Mouse (Mus musculus) gastrocnemius, adult 2 months (tissue): Measurements from ENCODE around the gene Muc15. TPM values are rescaled to one million over a fixed set of nuclear protein-coding genes. Genes with fewer than 3 reads are reported as not detected.
A peak's percentile ranks its signal among the peaks of the same experiment; 100 is the strongest.

Source experiments
- DNase-seq: peaks from one replicate; pipeline ENCODE4 v3.0.0; 2022
- H3K27ac ChIP-seq: fragments of 200-600 bp; 2 replicates; pipeline ENCODE4 v1.8.1; 2022; ENCODE audit warnings: mild to moderate bottlenecking
- H3K4me3 ChIP-seq: fragments of 200-600 bp; 2 replicates; pipeline ENCODE4 v1.8.1; 2022; ENCODE audit warnings: mild to moderate bottlenecking, moderate library complexity
- CTCF ChIP-seq: fragments of 200-600 bp; IDR thresholded peaks from 2 replicates; pipeline ENCODE4 v1.8.1; 2022; ENCODE audit warnings: antibody characterized with exemption, mild to moderate bottlenecking, moderate library complexity
- intact Hi-C: fragments of 180-260 bp; cut with DNase I; formaldehyde crosslinking; loops from one replicate; pipeline ENCODE4 v1.15.1; 2025
- long read RNA-seq, 2 experiments: library from polyadenylated mRNA; stranded (forward); transcript quantifications; one replicate each; pipeline ENCODE4 v2.0.0; 2021
- total RNA-seq, 2 experiments: library from RNA; stranded (reverse); gene quantifications; 2 replicates each; pipeline ENCODE4 v1.2.3; 2021

Muc15 gene
- total RNA-seq, result under 1 TPM in 1 of 2 experiments, not detected in 1; 0.11 TPM
- long read RNA-seq, experiment 1, result 0 reads
- long read RNA-seq, experiment 2, result 0 reads

GRCm38 (mm10) chr2:110721290-110721753, at the start of gene Muc15:
Gene Muc15 (plus strand): TSS chr2:110721340.
- no peak within 1 kb of the TSS for H3K4me3 ChIP-seq
- DNase-seq, result no peak
- H3K27ac ChIP-seq, result no peak within 1 kb of the TSS
- TF ChIP-seq CTCF, result no peak
- intact Hi-C loops, result no loop called here

DNA sequence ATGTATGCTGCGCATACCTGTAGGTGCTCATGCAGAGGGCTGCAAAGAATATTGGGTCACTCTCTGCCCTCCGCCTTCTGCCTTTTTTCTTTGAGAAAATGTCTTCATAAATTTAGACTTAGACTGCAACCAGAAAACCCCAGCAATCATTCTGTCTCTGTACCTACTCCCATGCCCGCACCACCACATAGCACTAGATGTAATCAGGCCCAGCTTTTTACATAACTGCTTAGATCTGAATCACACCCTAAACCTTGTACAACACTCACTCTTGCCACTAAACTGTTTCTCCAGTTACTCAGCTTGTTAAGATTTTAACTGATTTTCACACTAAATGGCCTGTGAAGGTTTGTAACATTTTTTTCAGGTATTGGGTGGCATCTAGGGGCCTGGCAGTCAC, 11.7 kb upstream of the Muc15 start:
- intact Hi-C loops, result no loop called here
- TF ChIP-seq CTCF, result no peak
- no peak for DNase-seq
- no peak overlapping the region for H3K27ac ChIP-seq
- no peak overlapping the region for H3K4me3 ChIP-seq

DNA sequence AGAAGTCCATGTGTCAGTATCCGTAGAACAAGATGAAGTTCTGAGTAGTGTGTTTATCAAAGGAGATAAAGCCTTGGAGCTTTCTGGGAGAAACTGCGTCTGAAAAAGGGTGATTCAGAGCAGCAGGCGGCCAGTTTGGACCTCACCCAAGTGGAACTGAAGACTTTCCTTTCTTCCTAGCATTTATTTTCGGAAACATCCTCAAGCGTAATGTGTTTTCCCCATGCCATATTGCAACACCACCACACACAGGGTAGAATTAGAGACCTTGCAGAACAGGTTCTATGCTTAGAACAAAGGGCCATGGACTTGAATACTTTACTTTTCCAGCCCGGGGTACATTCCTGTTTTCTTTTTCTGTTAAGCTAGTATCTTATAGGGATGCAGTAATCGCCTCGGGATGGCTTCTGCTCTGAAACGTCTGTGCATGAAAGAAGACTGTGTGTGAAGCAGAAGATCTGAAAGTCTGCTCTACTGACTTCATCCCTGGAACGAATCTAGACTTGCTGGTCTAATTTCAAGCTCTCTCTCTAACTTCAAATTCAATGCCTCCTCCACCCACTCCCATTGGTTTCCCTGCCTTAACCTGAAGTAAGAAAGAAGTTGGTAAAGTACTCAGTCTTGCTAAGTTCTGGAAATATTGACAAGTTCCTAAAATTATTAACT, 11.0 kb upstream of the Muc15 start:
- TF ChIP-seq CTCF, result no peak
- peak; percentile 46 for DNase-seq
- no peak overlapping the region for H3K4me3 ChIP-seq
- no peak overlapping the region for H3K27ac ChIP-seq
- intact Hi-C loops, result no loop called here

DNA sequence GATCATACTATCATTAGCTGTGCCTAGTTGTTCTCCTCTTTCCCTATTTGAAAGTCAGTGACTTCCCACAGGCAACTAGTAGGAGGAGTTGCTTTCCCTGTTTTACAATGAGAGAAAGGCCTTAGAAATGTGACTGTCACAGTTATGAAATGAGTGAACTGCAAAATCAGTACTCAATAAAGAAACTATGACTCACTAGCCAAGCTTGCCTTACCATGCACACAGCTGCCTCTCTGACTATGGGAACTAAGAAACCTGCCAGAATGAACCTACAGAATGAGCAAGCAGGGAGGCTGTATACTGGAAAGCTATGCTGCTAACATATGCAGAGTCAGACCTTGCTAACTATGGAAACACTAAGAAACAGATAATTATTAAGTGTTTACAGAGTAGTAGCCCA, 2.1 kb upstream of the Muc15 start:
- no peak for TF ChIP-seq CTCF
- no peak for DNase-seq
- Histone ChIP-seq H3K27ac (no peak overlapping the region), H3K4me3 (no peak overlapping the region)
- intact Hi-C loops, result no loop called here

GRCm38 (mm10) chr2:110722208-110722607, 1.1 kb downstream of the Muc15 start:
- DNase-seq, result no peak
- H3K27ac ChIP-seq, result no peak overlapping the region
- H3K4me3 ChIP-seq, result no peak overlapping the region
- intact Hi-C loops, result no loop called here
- TF ChIP-seq CTCF, result no peak

GRCm38 (mm10) chr2:110726106-110726505, 5.0 kb downstream of the Muc15 start:
- TF ChIP-seq CTCF, result no peak
- intact Hi-C loops, result no loop called here
- DNase-seq, result no peak
- H3K27ac ChIP-seq, result no peak overlapping the region
- no peak overlapping the region for H3K4me3 ChIP-seq

GRCm38 (mm10) chr2:110737236-110737635, 16.1 kb downstream of the Muc15 start:
- no peak for TF ChIP-seq CTCF
- Histone ChIP-seq H3K27ac (no peak overlapping the region), H3K4me3 (no peak overlapping the region)
- DNase-seq, result no peak
- intact Hi-C loops, result no loop called here

DNA sequence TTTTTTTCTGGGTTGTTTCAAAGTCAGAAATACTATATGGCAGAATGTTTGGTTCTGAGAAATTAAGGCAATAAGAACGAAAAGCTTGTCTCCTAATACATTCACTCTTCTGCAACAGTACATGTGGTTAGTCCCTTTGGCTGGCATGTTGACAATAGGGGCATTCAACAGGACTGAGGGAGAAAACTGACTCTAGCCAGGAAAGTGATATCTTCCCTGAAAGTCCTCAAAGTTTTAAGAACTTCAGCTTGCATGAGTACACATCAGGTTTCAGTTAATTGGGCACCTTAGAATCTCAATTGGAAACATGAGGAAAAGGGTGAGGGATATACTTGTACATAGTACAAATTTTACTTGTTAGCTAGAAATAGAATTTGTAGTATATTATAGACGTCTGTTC, 16.8 kb downstream of the Muc15 start:
- Histone ChIP-seq H3K27ac (no peak overlapping the region), H3K4me3 (no peak overlapping the region)
- DNase-seq, result no peak
- TF ChIP-seq CTCF, result no peak
- intact Hi-C loops, result no loop called here

- intact Hi-C loops, result no loop called here
- no peak for DNase-seq
- H3K4me3 ChIP-seq, result no peak overlapping the region
- TF ChIP-seq CTCF, result no peak
- no peak overlapping the region for H3K27ac ChIP-seq
Observed at GRCm38 (mm10) chr2:110739781-110740180, 18.6 kb downstream of the Muc15 start.

DNA sequence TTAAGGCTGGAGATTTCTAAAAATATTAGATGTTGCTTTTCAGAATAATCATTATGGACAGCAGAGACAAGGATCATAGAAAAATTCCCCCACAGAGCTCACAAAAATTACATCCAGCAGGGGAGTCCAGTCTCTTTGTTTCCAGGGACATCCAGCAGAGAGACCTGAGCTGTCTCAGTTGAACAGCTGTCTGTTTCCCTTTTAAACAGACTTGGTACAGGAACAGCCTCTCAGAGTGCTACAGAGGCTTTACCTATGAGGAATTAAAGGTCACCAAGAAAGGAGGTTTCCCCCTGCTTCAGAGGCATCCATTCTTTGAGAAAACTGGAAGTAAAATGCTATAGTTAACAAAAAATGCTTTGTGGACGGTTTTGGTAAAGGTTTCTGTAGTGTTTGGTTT, 19.4 kb downstream of the Muc15 start:
- DNase-seq, result no peak
- H3K27ac ChIP-seq, result no peak overlapping the region
- TF ChIP-seq CTCF, result no peak
- intact Hi-C loops, result no loop called here
- H3K4me3 ChIP-seq, result no peak overlapping the region

DNA sequence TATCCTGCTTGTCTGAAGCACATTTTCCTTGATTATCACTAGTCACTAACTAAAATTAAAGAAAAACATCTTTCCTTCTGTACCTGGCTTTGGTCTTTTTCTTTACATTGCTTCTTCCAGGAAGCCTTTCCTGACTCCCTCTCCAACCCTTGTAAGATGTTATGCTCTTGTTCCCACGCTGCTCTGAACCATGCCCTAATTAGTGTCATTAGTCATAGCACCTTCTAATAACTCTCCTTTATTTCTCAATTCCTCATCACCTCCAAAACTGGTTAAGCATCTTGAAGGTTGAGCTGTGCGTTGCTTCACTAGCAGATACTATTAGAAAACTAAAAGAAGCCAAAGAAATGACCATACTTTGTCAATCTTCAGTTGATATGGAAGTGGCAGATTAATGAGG, 36.4 kb downstream of the Muc15 start:
- Histone ChIP-seq H3K27ac (no peak overlapping the region), H3K4me3 (no peak overlapping the region)
- no peak for TF ChIP-seq CTCF
- intact Hi-C loops, result no loop called here
- DNase-seq, result no peak

DNA sequence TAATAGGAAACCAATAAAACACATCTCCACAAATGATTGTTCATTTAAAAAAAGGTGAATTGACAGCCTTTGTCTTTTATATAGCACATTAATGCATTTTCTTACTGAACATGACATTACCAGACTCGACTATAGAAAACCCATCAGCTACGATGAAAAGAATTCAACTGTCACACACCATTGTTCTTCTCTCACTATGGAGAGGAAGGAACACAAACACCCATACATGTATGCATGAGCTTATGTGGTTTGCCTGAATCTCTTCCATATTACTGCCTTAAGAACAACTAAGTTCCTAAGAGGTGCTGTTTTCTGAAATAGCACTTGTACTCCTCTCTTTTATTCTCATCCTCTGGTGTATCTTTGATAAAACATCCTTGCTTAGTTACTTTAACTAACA, 38.3 kb downstream of the Muc15 start:
- Histone ChIP-seq H3K4me3 (no peak overlapping the region), H3K27ac (no peak overlapping the region)
- no peak for TF ChIP-seq CTCF
- no peak for DNase-seq
- intact Hi-C loops, result no loop called here

DNA sequence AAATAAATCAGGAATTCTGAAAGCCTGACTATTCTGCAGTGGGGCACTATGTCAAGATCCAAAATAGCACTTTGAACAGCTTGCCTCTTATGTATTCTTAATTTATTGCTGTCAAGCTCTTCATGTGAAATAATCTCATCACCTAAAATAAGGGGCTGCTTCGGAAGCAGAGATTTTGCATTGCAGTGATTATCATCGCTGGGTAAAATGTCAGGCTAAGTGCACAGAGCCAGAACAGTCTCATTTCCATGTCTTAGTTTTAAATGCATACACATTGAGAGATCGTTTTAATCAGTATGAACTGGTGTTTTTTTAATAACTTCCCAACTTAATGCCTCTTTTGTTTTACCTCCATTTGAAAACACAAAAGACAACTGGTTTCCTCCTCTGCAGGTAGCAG, 66.3 kb downstream of the Muc15 start:
- DNase-seq, result no peak
- no peak for TF ChIP-seq CTCF
- intact Hi-C loops, result no loop called here
- no peak overlapping the region for H3K4me3 ChIP-seq
- H3K27ac ChIP-seq, result no peak overlapping the region

Other genes with a start within 250 kb of the Muc15 start
- not detected for gene Slc5a12, start 124.0 kb upstream of the Muc15 start, total RNA-seq
- gene Ano3, start 229.6 kb downstream of the Muc15 start, total RNA-seq, result under 1 TPM in 1 of 2 experiments, not detected in 1; 0.22 TPM